Mouse (Mus musculus): ENCODE measurements around the gene Fbxw8. TPM values are rescaled to one million over a fixed set of nuclear protein-coding genes. Genes with fewer than 3 reads are reported as not detected.

The Fbxw8 gene
- polyA plus RNA-seq, 1 experiment, result 37.1 TPM

- peaks cover 1% of the 10 kb centered on the region for H3K4me1 ChIP-seq (ENCODE audit: control insufficient read depth, insufficient read depth, low read length)
- no peak for TF ChIP-seq EP300 (IDR thresholded peaks at IDR 0.05; ENCODE audit: insufficient read depth, low read depth, low read length)
- TF ChIP-seq POLR2A (IDR thresholded peaks at IDR 0.05; ENCODE audit: insufficient read depth, low read length), result no peak
- TF ChIP-seq CTCF (IDR thresholded peaks at IDR 0.05; ENCODE audit: low read depth, low read length), result no peak
- H3K27me3 ChIP-seq (ENCODE audit: control insufficient read depth, insufficient read depth, low read length, poor library complexity, severe bottlenecking), result no peaks in the 10 kb centered on the region
Measured at GRCm38 (mm10) chr5:118048928-118049327, 106.3 kb downstream of the Fbxw8 start.

GRCm38 (mm10) chr5:118048412-118048811 lies 106.9 kb downstream of the Fbxw8 start:
- no peak overlapping the region for H3K9ac ChIP-seq (ENCODE audit: low read depth, poor library complexity, severe bottlenecking)

More at GRCm38 (mm10) chr5:118048928-118049327, 106.3 kb downstream of the Fbxw8 start:
- no peak overlapping the region for H3K4me3 ChIP-seq (ENCODE audit: low read depth, low read length)
- no peaks in the 10 kb centered on the region for H3K9me3 ChIP-seq (replicated peaks; ENCODE audit: control insufficient read depth, insufficient read depth, low read length, poor library complexity, severe bottlenecking)
- no peak overlapping the region for H3K9ac ChIP-seq (ENCODE audit: low read depth, poor library complexity, severe bottlenecking)
- no peaks in the 10 kb centered on the region for H3K36me3 ChIP-seq (ENCODE audit: control insufficient read depth, insufficient read depth, low read length, poor library complexity, severe bottlenecking)
- H3K27ac ChIP-seq (ENCODE audit: insufficient read depth, low read length), result no peak overlapping the region

GRCm38 (mm10) chr5:118047091-118047757 lies 108.0 kb downstream of the Fbxw8 start:
- no peak overlapping the region for H3K4me3 ChIP-seq (ENCODE audit: low read depth, low read length)
- no peaks in the 10 kb centered on the region for H3K36me3 ChIP-seq (ENCODE audit: control insufficient read depth, insufficient read depth, low read length, poor library complexity, severe bottlenecking)
- H3K27me3 ChIP-seq (ENCODE audit: control insufficient read depth, insufficient read depth, low read length, poor library complexity, severe bottlenecking), result no peaks in the 10 kb centered on the region
- no peaks in the 10 kb centered on the region for H3K4me1 ChIP-seq (ENCODE audit: control insufficient read depth, insufficient read depth, low read length)
- TF ChIP-seq POLR2A (IDR thresholded peaks at IDR 0.05; ENCODE audit: insufficient read depth, low read length) (no peak), CTCF (IDR thresholded peaks at IDR 0.05; ENCODE audit: low read depth, low read length) (no peak)
- H3K9me3 ChIP-seq (replicated peaks; ENCODE audit: control insufficient read depth, insufficient read depth, low read length, poor library complexity, severe bottlenecking), result no peaks in the 10 kb centered on the region
- no peak overlapping the region for H3K27ac ChIP-seq (ENCODE audit: insufficient read depth, low read length)
- no peak overlapping the region for H3K9ac ChIP-seq (ENCODE audit: low read depth, poor library complexity, severe bottlenecking)

More at GRCm38 (mm10) chr5:118048412-118048811, 106.9 kb downstream of the Fbxw8 start:
- Histone ChIP-seq H3K27ac (ENCODE audit: insufficient read depth, low read length) (no peak overlapping the region), H3K27me3 (ENCODE audit: control insufficient read depth, insufficient read depth, low read length, poor library complexity, severe bottlenecking) (no peaks in the 10 kb centered on the region), H3K9me3 (replicated peaks; ENCODE audit: control insufficient read depth, insufficient read depth, low read length, poor library complexity, severe bottlenecking) (no peaks in the 10 kb centered on the region), H3K4me1 (ENCODE audit: control insufficient read depth, insufficient read depth, low read length) (peaks cover 1% of the 10 kb centered on the region), H3K4me3 (ENCODE audit: low read depth, low read length) (no peak overlapping the region), H3K36me3 (ENCODE audit: control insufficient read depth, insufficient read depth, low read length, poor library complexity, severe bottlenecking) (no peaks in the 10 kb centered on the region)
- TF ChIP-seq EP300 (IDR thresholded peaks at IDR 0.05; ENCODE audit: insufficient read depth, low read depth, low read length) (no peak), POLR2A (IDR thresholded peaks at IDR 0.05; ENCODE audit: insufficient read depth, low read length) (no peak), CTCF (IDR thresholded peaks at IDR 0.05; ENCODE audit: low read depth, low read length) (no peak)

GRCm38 (mm10) chr5:118045385-118045784 lies 109.9 kb downstream of the Fbxw8 start:
- Histone ChIP-seq H3K27me3 (ENCODE audit: control insufficient read depth, insufficient read depth, low read length, poor library complexity, severe bottlenecking) (no peaks in the 10 kb centered on the region), H3K36me3 (ENCODE audit: control insufficient read depth, insufficient read depth, low read length, poor library complexity, severe bottlenecking) (no peaks in the 10 kb centered on the region), H3K9ac (ENCODE audit: low read depth, poor library complexity, severe bottlenecking) (no peak overlapping the region), H3K4me3 (ENCODE audit: low read depth, low read length) (no peak overlapping the region), H3K27ac (ENCODE audit: insufficient read depth, low read length) (no peak overlapping the region), H3K9me3 (replicated peaks; ENCODE audit: control insufficient read depth, insufficient read depth, low read length, poor library complexity, severe bottlenecking) (no peaks in the 10 kb centered on the region), H3K4me1 (ENCODE audit: control insufficient read depth, insufficient read depth, low read length) (no peaks in the 10 kb centered on the region)
- no peak for TF ChIP-seq CTCF (IDR thresholded peaks at IDR 0.05; ENCODE audit: low read depth, low read length)

GRCm38 (mm10) chr5:118044907-118045306 lies 110.4 kb downstream of the Fbxw8 start:
- no peaks in the 10 kb centered on the region for H3K4me1 ChIP-seq (ENCODE audit: control insufficient read depth, insufficient read depth, low read length)
- no peak overlapping the region for H3K9ac ChIP-seq (ENCODE audit: low read depth, poor library complexity, severe bottlenecking)
- no peaks in the 10 kb centered on the region for H3K9me3 ChIP-seq (replicated peaks; ENCODE audit: control insufficient read depth, insufficient read depth, low read length, poor library complexity, severe bottlenecking)
- no peak overlapping the region for H3K4me3 ChIP-seq (ENCODE audit: low read depth, low read length)
- no peaks in the 10 kb centered on the region for H3K36me3 ChIP-seq (ENCODE audit: control insufficient read depth, insufficient read depth, low read length, poor library complexity, severe bottlenecking)
- H3K27me3 ChIP-seq (ENCODE audit: control insufficient read depth, insufficient read depth, low read length, poor library complexity, severe bottlenecking), result no peaks in the 10 kb centered on the region
- no peak for TF ChIP-seq POLR2A (IDR thresholded peaks at IDR 0.05; ENCODE audit: insufficient read depth, low read length)
- no peak for TF ChIP-seq EP300 (IDR thresholded peaks at IDR 0.05; ENCODE audit: insufficient read depth, low read depth, low read length)
- no peak for TF ChIP-seq CTCF (IDR thresholded peaks at IDR 0.05; ENCODE audit: low read depth, low read length)
- no peak overlapping the region for H3K27ac ChIP-seq (ENCODE audit: insufficient read depth, low read length)

GRCm38 (mm10) chr5:118043761-118044160 lies 111.5 kb downstream of the Fbxw8 start:
- Histone ChIP-seq H3K36me3 (ENCODE audit: control insufficient read depth, insufficient read depth, low read length, poor library complexity, severe bottlenecking) (no peaks in the 10 kb centered on the region), H3K27ac (ENCODE audit: insufficient read depth, low read length) (no peak overlapping the region), H3K4me3 (ENCODE audit: low read depth, low read length) (no peak overlapping the region), H3K9ac (ENCODE audit: low read depth, poor library complexity, severe bottlenecking) (no peak overlapping the region), H3K4me1 (ENCODE audit: control insufficient read depth, insufficient read depth, low read length) (no peaks in the 10 kb centered on the region), H3K27me3 (ENCODE audit: control insufficient read depth, insufficient read depth, low read length, poor library complexity, severe bottlenecking) (no peaks in the 10 kb centered on the region), H3K9me3 (replicated peaks; ENCODE audit: control insufficient read depth, insufficient read depth, low read length, poor library complexity, severe bottlenecking) (no peaks in the 10 kb centered on the region)
- TF ChIP-seq CTCF (IDR thresholded peaks at IDR 0.05; ENCODE audit: low read depth, low read length) (no peak), POLR2A (IDR thresholded peaks at IDR 0.05; ENCODE audit: insufficient read depth, low read length) (no peak), EP300 (IDR thresholded peaks at IDR 0.05; ENCODE audit: insufficient read depth, low read depth, low read length) (no peak)
